Mouse (Mus musculus): Measurements from ENCODE around the gene Afg3l1.

- TF ChIP-seq CTCF (IDR thresholded peaks at IDR 0.05; ENCODE audit: control insufficient read depth, insufficient read depth, low read length) (no peak), POLR2A (IDR thresholded peaks at IDR 0.05; ENCODE audit: borderline replicate concordance, control insufficient read depth, low read depth, low read length) (no peak)
These were observed 26.2 kb downstream of the Afg3l1 start for GRCm38 (mm10) chr8:123503801-123504467.

All from bone marrow, adult 2 months (tissue).